Mouse (Mus musculus) right cerebral cortex, postnatal 25 days (tissue): ENCODE results near the gene Arfgap2.
A peak's percentile ranks its signal among the peaks of the same experiment; 100 is the strongest.

ENCODE experiments used
- DNase-seq: peaks from one replicate; pipeline ENCODE4 v3.0.0; 2022

The Arfgap2 gene

DNA sequence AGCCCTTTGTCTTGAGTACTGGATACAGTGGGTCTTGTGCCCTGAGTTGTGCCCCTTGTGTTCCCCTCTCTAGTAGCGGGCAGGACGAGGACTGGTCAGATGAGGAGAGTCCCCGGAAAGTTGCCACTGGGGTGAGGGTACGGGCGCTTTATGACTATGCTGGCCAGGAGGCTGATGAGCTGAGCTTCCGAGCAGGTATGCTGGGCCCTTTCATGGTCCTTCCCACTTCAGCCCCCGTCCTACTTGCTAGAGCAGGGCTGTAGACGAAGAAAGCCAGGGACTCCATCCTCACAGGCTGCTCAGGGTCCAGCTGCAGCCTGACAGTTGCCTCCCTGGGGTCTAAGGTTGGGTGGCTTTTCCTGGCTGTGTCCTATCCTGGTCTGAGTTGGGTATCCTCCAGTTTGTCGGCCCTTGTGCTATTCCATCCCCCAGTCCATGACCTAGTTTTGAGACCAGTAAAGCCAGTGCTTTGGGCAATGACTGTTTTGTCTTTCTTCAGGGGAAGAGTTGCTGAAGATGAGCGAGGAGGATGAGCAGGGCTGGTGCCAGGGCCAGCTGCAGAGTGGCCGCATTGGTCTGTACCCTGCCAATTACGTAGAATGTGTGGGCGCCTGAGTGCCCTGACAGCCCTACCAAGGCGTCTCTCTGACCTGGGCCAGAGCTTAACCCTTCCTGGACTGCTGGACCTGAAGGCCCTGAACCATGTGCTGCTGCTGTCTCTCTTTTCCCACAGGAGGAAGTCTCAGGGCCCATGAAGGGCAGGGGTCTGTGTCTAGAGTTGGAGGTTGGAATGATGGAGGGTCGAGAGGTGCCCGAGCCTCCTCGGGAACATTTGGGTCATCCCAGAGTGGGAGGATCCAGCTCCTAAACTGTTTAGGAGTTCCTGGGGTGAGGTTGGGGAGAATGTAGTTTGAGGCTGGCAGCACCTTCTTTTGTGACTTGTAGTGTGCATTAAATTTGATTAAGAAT is 798 bp upstream of the Arfgap2 start:
- DNase-seq, result no peak

DNA sequence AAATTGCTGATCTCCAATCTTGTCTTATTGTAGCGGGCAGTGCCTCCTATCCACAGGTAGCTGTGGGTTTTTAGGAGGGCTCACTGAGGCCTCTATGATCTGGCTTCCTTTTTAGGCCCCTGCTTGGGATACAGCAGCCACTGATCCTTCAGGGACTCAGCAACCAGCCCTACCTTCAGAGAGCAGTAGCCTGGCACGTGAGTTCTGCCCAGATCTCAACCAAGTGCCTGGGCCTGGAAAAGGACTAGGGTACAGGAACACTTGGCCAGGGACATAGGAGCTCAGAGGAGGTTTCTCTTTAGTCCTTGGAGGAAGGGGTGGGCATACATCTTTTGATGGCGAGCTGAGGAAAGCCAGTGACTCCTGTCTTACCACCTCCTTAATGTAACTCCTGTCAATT is 3.3 kb downstream of the Arfgap2 start:
- no peak for DNase-seq

DNA sequence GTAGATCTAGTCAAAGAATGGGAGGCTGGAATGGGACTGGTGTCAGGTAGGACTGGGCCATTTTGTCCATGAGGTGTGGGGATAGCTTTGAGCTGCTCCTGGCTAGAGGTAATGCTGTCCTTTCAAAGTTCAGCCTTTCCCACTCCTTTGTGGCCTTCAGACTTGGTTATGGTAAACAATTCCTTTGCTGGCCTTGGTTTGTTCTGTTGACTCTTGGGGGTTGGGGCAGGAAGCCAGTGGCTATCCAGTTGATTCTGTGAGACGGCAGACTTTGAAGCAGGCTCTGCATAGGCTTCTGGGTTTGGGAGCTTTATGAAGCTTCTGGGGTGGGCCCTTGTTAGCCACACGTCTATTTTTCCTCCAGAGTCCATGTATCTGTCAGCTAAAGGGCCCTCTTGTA is 3.9 kb downstream of the Arfgap2 start:
- DNase-seq, result no peak

DNA sequence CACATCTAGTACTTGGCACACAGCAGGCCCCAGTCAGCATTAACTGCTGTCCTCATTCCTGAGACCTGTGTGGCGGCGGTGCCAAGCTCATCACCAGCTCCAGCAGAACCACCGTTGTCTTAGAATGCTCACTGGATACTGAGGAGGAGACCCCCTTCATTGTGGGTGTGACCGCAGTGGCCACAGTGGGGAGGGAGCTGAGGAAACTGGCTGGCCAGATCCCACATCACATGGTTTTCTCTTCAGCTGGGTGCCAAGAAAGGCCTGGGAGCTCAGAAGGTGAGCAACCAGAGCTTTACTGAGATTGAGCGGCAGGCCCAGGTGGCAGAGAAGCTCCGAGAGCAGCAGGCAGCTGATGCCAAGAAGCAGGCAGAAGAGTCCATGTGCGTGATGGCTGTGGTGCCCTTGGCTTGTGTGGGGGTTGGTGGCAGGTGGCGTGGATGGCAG is 4.9 kb downstream of the Arfgap2 start:
- DNase-seq, result no peak

DNA sequence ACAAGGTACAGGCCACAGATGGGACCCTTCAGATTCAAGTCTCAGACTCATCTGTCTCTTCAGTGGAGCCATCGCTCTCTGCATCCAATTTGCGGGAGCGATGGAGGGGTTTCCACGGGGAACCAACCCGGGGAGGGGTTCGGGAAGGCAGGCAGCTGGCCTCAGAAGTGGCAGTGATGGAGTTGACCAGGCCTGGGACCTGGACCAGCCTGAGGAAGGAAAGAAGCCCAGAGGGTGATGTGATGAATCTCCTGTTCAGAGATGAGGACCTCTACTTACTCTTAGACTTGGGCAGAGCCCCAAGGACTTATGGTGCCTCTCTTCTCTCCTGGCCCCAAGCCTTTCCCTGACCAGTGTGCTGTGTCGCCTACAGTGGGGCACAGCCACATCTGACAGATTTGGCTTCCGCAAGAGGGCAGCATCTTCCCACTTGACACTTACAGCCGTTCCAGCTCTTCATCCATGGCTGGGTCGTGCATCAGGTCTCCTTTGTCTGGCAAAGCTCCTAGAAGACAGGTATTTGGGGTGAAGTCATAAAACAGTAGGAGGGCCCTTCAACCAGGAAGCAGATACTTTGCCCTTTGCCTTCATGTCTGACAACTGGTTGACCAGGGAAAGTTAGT is 14.1 kb downstream of the Arfgap2 start:
- no peak for DNase-seq

DNA sequence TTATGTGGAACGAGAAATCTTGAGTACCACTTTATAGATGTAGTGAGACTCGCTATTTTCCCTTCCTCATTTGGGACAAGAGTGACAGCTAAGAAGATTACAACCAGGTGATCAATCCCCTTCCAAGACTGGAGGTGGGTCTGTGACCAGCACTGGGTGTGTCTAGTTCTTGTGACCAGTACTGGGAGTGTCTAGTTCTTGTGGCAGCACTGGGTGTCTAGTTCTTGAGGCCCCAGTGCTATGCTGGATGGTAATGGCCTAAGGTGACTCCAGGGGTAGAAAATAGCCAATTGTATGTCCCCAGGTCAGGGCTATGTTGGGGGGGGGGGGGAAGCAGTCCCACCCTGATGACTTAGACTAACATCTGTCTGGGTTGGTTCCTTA is 14.6 kb downstream of the Arfgap2 start:
- no peak for DNase-seq

DNA sequence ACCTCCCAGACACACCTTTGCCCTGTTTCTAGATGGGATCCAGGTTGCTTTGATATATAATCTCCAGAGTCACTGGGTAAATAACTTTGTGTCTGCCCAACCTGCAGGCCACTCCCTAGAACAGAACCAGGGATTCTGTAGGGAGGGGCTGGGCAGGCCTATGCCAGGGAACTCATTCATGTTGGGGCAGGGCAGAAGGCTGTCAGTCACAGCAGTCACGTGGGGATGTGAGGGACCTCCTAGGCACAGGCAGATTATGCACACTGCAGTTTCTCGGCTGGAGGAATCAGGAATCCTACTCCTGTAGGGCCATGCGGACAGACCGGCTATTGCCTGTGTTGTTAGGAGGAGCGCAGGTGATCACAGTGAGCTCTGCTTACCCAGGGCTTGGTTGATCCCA is 16.6 kb downstream of the Arfgap2 start:
- DNase-seq, result no peak

DNA sequence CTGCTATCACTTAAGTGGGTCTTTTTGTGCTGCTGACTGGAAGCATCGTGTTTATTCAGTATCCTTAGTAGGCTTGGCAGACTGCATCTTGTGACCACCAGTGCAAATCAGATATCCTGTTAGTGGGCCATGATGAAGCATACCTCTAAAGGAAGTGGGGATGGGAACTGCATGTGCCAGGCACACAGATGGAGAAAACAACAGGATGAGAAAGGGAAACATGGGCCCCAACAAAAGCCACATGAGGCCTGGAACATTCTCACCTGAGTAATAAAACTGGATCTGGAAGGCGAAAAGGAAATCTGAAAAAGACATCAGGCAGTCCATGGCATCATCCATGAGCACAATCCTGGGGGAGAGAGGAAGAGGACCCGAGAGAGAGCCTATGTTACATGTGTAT is 19.2 kb downstream of the Arfgap2 start:
- DNase-seq, result no peak

DNA sequence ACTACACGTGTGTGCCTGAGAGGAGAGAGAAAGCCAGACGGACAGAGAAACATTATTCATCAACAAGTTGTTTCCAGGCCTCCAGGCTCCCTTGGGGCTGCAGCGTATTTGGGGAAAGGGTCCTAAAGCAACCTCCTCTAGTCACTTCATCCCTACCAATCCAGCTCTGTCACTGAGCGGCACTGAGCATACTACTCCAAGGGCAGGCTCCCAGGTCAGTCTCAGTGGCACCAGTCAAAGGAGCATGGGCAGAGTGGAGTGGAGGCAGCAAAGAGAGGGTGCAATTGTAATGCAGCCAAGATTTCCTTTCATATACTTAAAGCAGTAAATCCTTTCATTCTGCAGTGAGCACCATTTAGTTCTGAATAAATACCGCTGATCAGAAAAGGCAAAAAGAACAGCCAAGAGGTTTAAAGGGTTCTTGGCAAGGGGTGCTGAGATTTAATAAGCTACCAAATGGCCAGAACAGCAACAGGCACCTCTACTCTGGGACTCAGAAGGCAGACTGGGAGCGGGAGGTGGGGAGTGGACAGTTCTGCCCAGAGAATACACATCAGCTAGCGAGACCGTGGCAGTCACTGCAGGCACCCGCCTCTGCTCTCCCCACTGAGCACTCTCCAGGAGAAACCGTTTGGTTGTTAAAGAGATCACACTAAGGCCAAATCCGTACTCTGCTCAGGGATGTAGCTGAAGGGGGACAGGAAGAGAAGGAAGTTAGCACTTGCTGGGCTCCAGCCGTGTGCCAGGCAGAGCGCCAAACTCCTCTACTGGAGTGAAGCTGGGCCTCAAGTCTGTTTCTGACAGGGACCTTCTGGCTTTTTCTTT is 19.8 kb downstream of the Arfgap2 start:
- peak; percentile 45 for DNase-seq

DNA sequence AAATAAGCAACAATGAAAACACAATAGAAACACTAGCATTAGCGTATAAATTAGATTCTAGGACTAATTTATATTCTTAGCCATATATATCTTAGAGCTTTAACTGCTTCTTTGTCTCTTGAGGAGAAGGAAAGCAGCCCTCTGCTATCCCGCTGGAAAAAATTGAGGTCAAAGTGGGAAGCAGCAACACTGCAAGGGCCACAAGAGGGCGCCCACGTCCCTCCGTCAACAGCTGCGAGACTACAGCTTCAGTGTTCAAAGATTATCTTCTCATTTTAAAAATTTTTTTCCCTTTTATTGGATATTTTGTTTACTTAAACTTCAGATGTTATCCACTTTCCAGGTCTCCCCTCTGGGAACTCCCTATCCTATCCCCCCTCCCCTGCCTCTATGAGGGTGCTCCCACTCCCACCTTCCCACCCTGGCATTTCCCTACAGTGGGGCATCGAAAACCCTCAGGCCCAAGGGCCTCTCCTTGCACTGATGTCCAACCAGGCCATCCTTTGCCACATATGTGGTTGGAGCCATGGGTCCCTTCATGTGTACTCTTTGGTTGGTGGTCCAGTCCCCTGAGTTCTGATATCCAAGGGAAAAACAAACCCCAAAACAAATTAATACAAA is 21.2 kb downstream of the Arfgap2 start:
- DNase-seq, result peak; percentile 66

DNA sequence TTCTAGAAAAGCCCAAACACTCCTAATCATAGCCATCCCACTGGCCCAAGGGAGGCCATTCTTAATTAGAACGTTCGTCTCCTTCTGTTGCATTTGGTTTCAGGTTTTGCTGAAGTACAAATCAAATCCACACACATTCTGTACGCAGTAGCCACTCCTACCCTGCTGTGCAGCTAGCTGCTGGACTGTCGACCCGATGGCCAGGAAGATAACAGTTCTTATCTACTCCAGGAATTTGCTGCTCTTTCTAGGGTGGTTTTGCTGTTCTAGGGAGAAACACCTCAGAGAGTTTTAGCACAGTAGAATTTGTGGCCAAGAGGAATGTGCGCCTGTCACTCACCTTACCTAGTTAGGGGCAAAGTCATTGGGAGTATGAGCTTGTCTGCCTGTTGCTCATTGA is 22.8 kb downstream of the Arfgap2 start:
- no peak for DNase-seq

DNA sequence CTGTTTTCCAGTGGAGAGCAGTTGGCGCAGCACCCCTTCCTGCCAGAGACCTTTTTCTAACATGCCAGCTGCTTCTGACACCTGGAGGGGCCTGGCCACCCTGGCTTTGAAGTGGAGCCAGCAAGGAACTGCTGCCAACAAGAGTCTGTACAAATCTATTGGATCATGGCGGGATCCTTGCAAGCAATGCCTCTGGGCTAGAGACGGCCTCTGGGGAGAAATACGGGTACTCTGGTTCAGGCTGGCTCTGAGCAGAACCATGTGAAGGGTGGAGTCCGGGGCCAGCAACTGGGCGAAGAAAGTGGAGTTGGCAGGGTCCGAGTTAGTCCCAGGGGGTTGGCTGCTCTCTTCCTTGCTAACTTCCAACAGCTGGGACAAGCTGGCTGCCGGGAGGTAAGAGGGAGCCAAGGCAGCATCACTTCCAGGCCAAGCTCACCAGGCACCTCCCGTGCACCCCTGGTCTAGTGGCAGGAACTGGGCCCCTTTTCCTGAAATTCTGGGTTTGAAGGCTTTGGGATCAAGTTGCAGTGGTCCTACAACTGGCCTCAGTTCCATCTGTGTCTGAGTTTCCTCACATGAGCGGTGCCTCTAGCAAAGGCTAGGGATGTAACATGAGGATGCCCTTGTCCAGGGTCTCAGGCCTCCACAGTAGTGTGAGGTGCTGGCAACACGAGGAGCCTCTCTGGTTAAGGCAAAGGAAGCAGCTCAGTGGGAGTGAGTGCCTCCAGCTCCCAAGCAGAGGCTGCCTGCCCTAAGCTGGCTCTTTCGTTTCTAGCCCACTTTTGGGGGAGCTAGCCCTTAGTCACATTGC is 26.6 kb downstream of the Arfgap2 start:
- DNase-seq, result no peak

DNA sequence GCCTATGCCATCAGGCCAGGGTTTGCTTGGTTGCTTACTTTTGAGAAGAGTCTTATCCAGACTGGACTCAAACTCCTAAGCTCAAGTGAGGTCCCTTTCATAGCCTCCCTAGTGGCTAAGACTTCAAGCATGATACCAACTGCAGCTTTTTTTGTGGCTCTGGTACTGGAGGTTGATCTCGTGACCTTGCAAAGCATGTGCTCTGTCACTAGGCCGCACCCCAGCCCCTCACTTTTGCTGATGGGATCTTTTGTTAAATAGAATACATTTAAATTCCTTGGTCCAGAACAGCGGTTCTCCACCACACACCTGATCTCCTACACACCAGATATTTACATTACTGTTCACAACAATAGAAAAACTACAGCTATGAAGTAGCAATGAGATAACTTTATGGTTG is 29.5 kb downstream of the Arfgap2 start:
- DNase-seq, result no peak

DNA sequence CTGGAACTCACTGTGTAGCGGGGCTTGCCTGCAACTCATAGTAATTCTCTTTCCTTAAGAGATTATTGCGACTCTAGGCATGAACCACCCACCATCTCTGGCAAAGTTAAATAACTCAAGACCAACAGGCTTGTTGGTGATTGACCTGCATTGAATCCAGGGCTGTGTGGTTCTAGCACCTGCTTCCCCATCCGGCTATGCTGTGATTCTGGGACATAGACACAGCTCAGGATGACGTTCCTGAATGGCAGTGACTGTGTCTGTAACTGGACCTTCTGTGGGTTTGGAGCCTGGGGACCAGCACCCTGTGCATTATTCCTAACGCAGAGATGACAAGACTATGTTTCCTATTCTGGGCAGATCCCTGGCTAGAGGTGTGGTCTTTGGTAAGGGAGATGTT is 31.1 kb downstream of the Arfgap2 start:
- no peak for DNase-seq

DNA sequence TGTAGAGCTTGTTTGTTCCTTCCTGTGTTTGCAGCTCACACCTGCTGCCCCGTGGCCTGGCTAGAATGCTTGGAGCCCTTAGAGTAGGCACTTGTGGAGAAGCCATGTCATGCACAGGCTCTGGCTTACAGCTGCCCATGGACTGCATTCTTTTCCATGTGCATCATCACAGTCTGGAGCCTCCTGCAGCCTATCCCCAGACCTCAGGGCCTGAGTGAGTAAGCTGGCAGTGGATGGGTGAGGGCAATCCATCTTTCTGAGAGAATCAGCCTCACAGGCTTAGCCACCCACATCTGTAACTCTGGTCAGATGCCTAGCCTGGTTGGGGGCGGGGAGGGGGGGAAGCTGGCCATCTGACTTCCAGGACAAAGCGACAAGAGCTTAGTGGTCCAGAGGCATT is 34.4 kb downstream of the Arfgap2 start:
- DNase-seq, result no peak

DNA sequence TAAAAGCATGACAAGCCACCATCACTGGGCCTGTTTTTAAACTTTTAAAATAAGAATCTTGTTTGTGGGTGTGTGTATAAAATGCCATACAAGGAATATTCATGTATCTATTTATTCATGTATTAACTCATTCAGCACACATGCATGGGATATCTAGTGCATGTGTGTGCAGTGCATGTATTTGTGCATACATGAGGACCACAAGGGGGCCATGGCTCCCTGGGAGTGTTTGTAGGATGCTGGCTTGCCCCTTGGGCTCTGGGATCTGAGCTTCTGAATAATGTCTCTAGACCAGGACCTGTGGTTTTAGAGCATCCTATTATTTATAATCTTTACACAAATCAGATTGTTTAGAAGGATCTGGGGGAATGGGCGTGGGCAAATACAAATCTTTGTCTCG is 36.0 kb downstream of the Arfgap2 start:
- DNase-seq, result no peak

DNA sequence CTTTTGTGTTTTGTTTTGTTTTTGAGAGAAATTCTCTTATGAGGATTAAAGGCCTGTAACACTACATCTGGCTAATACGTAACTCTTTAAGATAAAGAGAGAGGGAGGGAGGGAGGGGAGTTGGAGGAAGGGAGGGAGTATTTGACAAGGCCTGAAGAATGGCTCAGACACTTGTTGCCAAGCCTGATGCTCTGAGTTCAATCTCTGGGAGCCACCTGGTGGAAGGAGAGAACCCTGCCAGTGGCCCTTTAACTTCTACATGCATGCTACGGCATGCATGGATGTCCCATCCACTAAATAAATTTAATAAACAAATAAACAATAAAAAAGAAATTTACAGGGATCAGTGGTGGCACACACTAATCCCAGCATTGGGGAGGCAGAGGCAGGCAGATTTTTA is 37.1 kb downstream of the Arfgap2 start:
- no peak for DNase-seq

DNA sequence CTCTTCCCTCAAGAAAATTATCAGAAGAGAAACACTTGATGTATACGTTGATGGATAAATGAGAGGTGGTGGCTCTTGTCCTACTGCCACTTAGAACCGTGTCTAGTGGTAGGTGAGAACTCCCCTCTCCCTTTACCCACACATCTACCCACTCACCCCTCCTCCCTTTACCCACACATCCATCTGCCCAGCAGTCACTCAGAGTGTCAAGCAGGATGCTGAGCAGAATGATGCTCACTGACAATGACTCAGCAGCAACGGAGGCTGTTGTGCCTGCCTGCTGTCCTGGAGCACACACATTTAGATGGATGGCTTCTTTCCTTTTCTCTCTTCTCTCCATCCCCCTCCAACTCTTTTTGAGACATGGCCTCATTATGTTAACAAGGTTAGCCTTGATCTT is 38.1 kb downstream of the Arfgap2 start:
- no peak for DNase-seq

DNA sequence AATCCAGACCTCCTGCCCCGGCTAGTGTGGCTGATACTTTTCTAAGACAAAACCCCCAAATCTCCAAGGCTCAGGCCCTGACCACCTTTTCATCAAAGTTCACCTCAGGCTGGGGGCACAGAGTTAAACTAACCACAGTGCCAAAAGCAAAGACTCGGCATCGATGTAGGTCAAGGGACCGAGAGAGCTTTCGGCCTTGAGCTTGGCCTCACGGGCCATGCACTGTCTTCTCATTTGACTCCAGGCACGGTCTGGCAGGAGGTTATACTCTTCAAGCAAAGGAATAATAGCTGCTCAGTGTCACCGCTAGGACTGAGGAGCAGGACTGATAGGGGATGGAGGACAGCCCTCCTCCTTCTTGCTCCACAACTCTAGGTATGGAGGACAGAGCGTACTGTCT is 41.2 kb downstream of the Arfgap2 start:
- no peak for DNase-seq

DNA sequence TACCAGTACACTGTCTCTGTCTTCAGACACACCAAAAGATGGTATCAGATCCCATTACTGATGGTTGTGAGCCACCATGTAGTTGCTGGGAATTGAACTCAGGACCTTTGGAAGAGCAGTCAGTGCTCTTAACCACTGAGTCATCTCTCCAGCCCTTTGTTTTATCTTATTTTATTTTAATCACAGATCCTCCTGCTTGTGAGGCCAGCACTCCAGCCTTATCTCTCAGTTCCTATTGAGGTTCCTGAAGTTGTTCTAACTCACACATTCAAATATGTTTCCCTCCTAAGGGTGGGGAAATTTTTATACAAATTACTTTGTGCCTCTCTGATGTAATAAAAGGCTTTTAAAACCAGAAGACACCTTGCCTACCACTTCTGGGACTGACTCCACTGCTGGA is 41.8 kb downstream of the Arfgap2 start:
- no peak for DNase-seq

DNA sequence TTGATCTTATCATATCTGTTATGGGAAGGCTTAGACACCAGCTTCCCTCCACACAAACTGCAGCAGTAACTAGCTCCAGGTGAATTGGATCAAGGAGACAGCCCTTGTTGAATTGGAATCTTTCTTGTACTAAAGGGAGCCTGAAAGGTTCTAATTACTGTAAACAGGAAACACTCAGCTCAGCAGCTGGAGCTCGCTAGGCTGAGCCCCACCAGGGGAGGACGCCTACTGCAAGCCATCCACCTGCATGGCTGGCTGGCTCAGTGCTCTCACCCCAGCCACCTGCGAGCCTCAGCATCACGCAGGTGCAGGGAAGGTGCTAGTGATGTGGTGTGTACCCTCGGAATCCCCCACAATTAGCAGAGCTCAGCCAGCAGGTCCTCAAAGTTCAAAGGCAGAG is 43.9 kb downstream of the Arfgap2 start:
- no peak for DNase-seq

DNA sequence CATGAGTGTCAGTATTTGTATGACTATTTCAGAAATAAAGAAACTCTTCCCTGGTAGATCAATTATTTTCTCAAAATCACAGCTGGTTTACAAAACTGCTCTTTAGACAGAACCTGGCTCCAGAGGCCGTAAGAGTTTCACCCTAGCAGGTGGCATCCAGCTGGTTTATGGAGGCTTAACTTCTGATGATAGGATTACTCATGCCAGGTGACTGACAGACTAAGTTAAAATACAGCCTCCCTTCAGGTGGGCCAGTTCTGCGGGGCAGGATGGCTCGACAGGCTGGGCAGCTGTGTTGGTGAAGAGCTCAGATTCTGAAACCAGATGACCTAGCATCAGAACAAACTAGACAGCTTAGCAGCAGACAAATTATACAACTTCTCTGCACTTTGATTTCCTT is 44.8 kb downstream of the Arfgap2 start:
- no peak for DNase-seq
